Mouse (Mus musculus) C2C12 (cell line): ENCODE measurements around the gene Sigirr.
A peak's percentile ranks its signal among the peaks of the same experiment; 100 is the strongest.

Experiments used
- CTCF ChIP-seq: IDR thresholded peaks from one replicate; pipeline ENCODE4 v1.5.1; 2011; ENCODE audit not compliant: control insufficient read depth, insufficient read depth, insufficient read length
- MAX ChIP-seq: IDR thresholded peaks from one replicate; pipeline ENCODE4 v1.6.1; 2011; ENCODE audit warnings: mild to moderate bottlenecking, control low read depth

- peak; percentile 55 for TF ChIP-seq MAX
- no peak for TF ChIP-seq CTCF
Observed at GRCm38 (mm10) chr7:141060426-141061242, 39.7 kb downstream of the Sigirr start, which contains the start of gene B4galnt4.
